In the genomic region with DNA sequence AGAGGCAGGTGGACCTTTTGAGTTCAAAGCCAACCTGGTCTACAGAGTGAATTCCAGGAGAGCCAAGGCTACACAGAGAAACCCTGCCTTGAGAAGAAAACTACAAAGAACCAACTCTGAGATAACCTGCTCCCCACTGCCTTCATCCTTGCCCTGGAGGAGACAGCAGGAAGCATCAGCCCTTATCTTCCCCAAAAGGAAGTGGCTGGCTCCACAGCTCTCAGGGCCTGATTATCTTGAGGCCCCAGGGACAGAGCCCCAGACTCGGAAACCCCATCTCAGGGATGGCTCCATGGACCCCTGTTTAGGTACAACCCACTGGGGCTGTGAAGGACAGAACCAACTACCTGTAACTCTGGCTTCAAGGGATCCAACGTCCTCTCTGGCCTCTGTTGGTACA, we compare ENCODE assay signal across 28 mouse cellular contexts. TPM values are rescaled to one million over a fixed set of nuclear protein-coding genes. Genes with fewer than 3 reads are reported as not detected.
DNase-seq lines count a peak whose midpoint lies in the region; ATAC-seq lines count a peak whose summit lies in the region.
"Had no signal": no experiment of that assay in that cellular context is flagged by ENCODE, and none has a peak within 500 bp of the region (broad histone marks: within the 10 kb centered on the region; RNA-seq: fewer than 3 reads in every experiment).

No protein-coding gene starts in this region.

- H3K36me3 ChIP-seq in forebrain, embryonic 10.5 days (replicated peaks): no peaks in the 10 kb centered on the region
- H3K36me3 ChIP-seq in forebrain, embryonic 12.5 days (replicated peaks): no peaks in the 10 kb centered on the region
- no peaks in the 10 kb centered on the region for H3K36me3 ChIP-seq in megakaryocyte, embryonic 14.5 days (replicated peaks; ENCODE audit: low read length)
- no peaks in the 10 kb centered on the region for H3K36me3 ChIP-seq in liver, embryonic 11.5 days (ENCODE audit: control insufficient read depth, insufficient read depth, low read length)
- H3K36me3 ChIP-seq in hindbrain, embryonic 10.5 days: no peaks in the 10 kb centered on the region
- H3K36me3 ChIP-seq: embryonic facial prominence, embryonic 15.5 days; heart, embryonic 13.5 days; intestine, embryonic 15.5 days; midbrain, embryonic 13.5 days; neural tube, embryonic 13.5 days had no signal

- DNase-seq in forebrain, embryonic 10.5 days (ENCODE audit: extremely low spot score, low spot score): no peak
- no peak for DNase-seq in liver, embryonic 11.5 days (ENCODE audit: low spot score)
- DNase-seq in hindbrain, embryonic 10.5 days (ENCODE audit: low spot score): no peak
- DNase-seq in cerebellum, adult 18-20 months: no peak
- DNase-seq: adrenal gland, postnatal 10 days; cerebellum, adult 9-10 months; gastrocnemius, adult 2 months; heart, postnatal 10 days; kidney, adult 2 months; kidney, postnatal 4 days; layer of hippocampus, postnatal 36 days; lung, embryonic 14.5 days; lung, postnatal 14 days; right cerebral cortex, postnatal 4 days; thymus, adult 18-20 months; thymus, postnatal 25 days had no signal

- no peaks in the 10 kb centered on the region for H3K9me3 ChIP-seq in forebrain, embryonic 10.5 days
- no peaks in the 10 kb centered on the region for H3K9me3 ChIP-seq in forebrain, embryonic 12.5 days
- no peaks in the 10 kb centered on the region for H3K9me3 ChIP-seq in megakaryocyte, embryonic 14.5 days
- H3K9me3 ChIP-seq in liver, embryonic 11.5 days (ENCODE audit: control insufficient read depth, low read length): no peaks in the 10 kb centered on the region
- no peaks in the 10 kb centered on the region for H3K9me3 ChIP-seq in hindbrain, embryonic 10.5 days
- H3K9me3 ChIP-seq: embryonic facial prominence, embryonic 15.5 days; heart, embryonic 13.5 days; intestine, embryonic 15.5 days; midbrain, embryonic 13.5 days; neural tube, embryonic 13.5 days had no signal

- no peak overlapping the region for H3K4me3 ChIP-seq in forebrain, embryonic 10.5 days
- no peak overlapping the region for H3K4me3 ChIP-seq in forebrain, embryonic 12.5 days (replicated peaks)
- peak overlapping the region; percentile 44 for H3K4me3 ChIP-seq in megakaryocyte, embryonic 14.5 days (replicated peaks)
- H3K4me3 ChIP-seq in liver, embryonic 11.5 days (ENCODE audit: low read depth, low read length): no peak overlapping the region
- H3K4me3 ChIP-seq in hindbrain, embryonic 10.5 days: no peak overlapping the region
- H3K4me3 ChIP-seq: embryonic facial prominence, embryonic 15.5 days; gastrocnemius, adult 2 months; heart, embryonic 13.5 days; intestine, embryonic 15.5 days; midbrain, embryonic 13.5 days; neural tube, embryonic 13.5 days had no signal

- no peak for ATAC-seq in forebrain, embryonic 12.5 days (ENCODE audit: low FRiP score)
- no peak for ATAC-seq in megakaryocyte, adult 5-6 weeks (ENCODE audit: poor library complexity, severe bottlenecking)
- ATAC-seq in liver, embryonic 11.5 days (replicated peaks; ENCODE audit: low FRiP score): peak; percentile 51
- ATAC-seq in megakaryocyte-erythroid progenitor cell, adult 5-6 weeks (replicated peaks; ENCODE audit: low FRiP score, low TSS enrichment, poor library complexity, severe bottlenecking): peak; percentile 51
- ATAC-seq: forebrain, embryonic 14.5 days; hindbrain, embryonic 16.5 days; intestine, embryonic 15.5 days; midbrain, embryonic 13.5 days had no signal

- no peak overlapping the region for H3K9ac ChIP-seq in forebrain, embryonic 12.5 days
- no peak overlapping the region for H3K9ac ChIP-seq in liver, embryonic 11.5 days (ENCODE audit: low read depth, low read length)
- H3K9ac ChIP-seq: embryonic facial prominence, embryonic 15.5 days; heart, embryonic 13.5 days; intestine, embryonic 15.5 days; lung, embryonic 14.5 days; midbrain, embryonic 13.5 days; neural tube, embryonic 13.5 days had no signal

- peaks cover 50% of the 10 kb centered on the region for H3K4me1 ChIP-seq in forebrain, embryonic 10.5 days
- peaks cover 6% of the 10 kb centered on the region for H3K4me1 ChIP-seq in forebrain, embryonic 12.5 days
- H3K4me1 ChIP-seq in megakaryocyte, embryonic 14.5 days: peaks cover 80% of the 10 kb centered on the region
- peaks cover 18% of the 10 kb centered on the region for H3K4me1 ChIP-seq in liver, embryonic 11.5 days (replicated peaks; ENCODE audit: control insufficient read depth, insufficient read depth, low read length)
- peaks cover 36% of the 10 kb centered on the region for H3K4me1 ChIP-seq in hindbrain, embryonic 10.5 days (replicated peaks)
- H3K4me1 ChIP-seq: intestine, embryonic 15.5 days had no signal

- WGBS in forebrain, embryonic 10.5 days: 64% methylated on average over 2 of the region's 2 CpGs
- WGBS in forebrain, embryonic 12.5 days: 60% methylated on average over 2 of the region's 2 CpGs
- 20% methylated on average over 2 of the region's 2 CpGs for WGBS in liver, embryonic 11.5 days
- WGBS in hindbrain, embryonic 10.5 days: 66% methylated on average over 2 of the region's 2 CpGs

- H3K27ac ChIP-seq in forebrain, embryonic 10.5 days: 0 out of 2 replicates have a peak overlapping the region, but pooled peaks have one; percentile 30
- no peak overlapping the region for H3K27ac ChIP-seq in forebrain, embryonic 12.5 days
- H3K27ac ChIP-seq in liver, embryonic 11.5 days (ENCODE audit: low read depth, low read length): no peak overlapping the region
- no peak overlapping the region for H3K27ac ChIP-seq in hindbrain, embryonic 10.5 days
- H3K27ac ChIP-seq: embryonic facial prominence, embryonic 15.5 days; gastrocnemius, adult 2 months; heart, embryonic 13.5 days; intestine, embryonic 15.5 days; midbrain, embryonic 13.5 days; neural tube, embryonic 13.5 days; stomach, postnatal 0 days had no signal

- H3K27me3 ChIP-seq in forebrain, embryonic 10.5 days (ENCODE audit: poor library complexity, severe bottlenecking): no peaks in the 10 kb centered on the region
- 0 out of 2 replicates have a peak, but pooled peaks cover 3% of the 10 kb centered on the region for H3K27me3 ChIP-seq in forebrain, embryonic 12.5 days
- peaks cover 9% of the 10 kb centered on the region for H3K27me3 ChIP-seq in megakaryocyte, embryonic 14.5 days (replicated peaks)
- no peaks in the 10 kb centered on the region for H3K27me3 ChIP-seq in liver, embryonic 11.5 days (replicated peaks; ENCODE audit: control insufficient read depth, insufficient read depth, low read length)
- H3K27me3 ChIP-seq in hindbrain, embryonic 10.5 days (ENCODE audit: insufficient read depth, poor library complexity, severe bottlenecking): no peaks in the 10 kb centered on the region
- H3K27me3 ChIP-seq: embryonic facial prominence, embryonic 15.5 days; heart, embryonic 13.5 days; intestine, embryonic 15.5 days; midbrain, embryonic 13.5 days; neural tube, embryonic 13.5 days had no signal

- H3K4me2 ChIP-seq in forebrain, embryonic 12.5 days: no peak overlapping the region
- peak overlapping the region; percentile 16; the same call in 1 of the 2 replicates for H3K4me2 ChIP-seq in liver, embryonic 11.5 days
- H3K4me2 ChIP-seq: embryonic facial prominence, embryonic 15.5 days; heart, embryonic 13.5 days; intestine, embryonic 15.5 days; lung, embryonic 14.5 days; midbrain, embryonic 13.5 days; neural tube, embryonic 13.5 days had no signal

RNA-seq across cellular contexts. Expression of gene Phykpl, which starts 40.1 kb away (rescaled TPM):
- polyA plus RNA-seq in forebrain, embryonic 10.5 days (2016; fragmentation: Nextera tagmentation; extraction: Ambion mirVana): 15.9 and 16.3 TPM in 2 replicates
- polyA plus RNA-seq in forebrain, embryonic 12.5 days (2016; fragmentation: Nextera tagmentation; extraction: Ambion mirVana): 15.1 and 16.4 TPM in 2 replicates
- 10.1 and 21.6 TPM in 2 replicates for polyA plus RNA-seq in megakaryocyte, embryonic 14.5 days (2012; ENCODE audit: insufficient read depth, low replicate concordance)
- 8.5 and 10.3 TPM in 2 replicates for total RNA-seq in megakaryocyte, adult 5-6 weeks (2015)
- total RNA-seq in megakaryocyte, adult 5-6 weeks (2017): 5.8 and 9.0 TPM in 2 replicates
- 28.6 and 29.8 TPM in 2 replicates for polyA plus RNA-seq in liver, embryonic 11.5 days (2014; fragmentation: Nextera tagmentation; extraction: Ambion mirVana)
- 30.5 and 34.7 TPM in 2 replicates for total RNA-seq in megakaryocyte-erythroid progenitor cell, adult 5-6 weeks (2014; fragmentation: Nextera tagmentation)
- total RNA-seq in megakaryocyte-erythroid progenitor cell, adult 5-6 weeks (2017): 8.8 and 19.9 TPM in 2 replicates
- 13.5 and 14.6 TPM in 2 replicates for polyA plus RNA-seq in hindbrain, embryonic 10.5 days (2016; fragmentation: Nextera tagmentation; extraction: Ambion mirVana)

Comparison
In these comparisons a context has a peak if more than half of its experiments do, and no peak if none do; other contexts are left out.
1. ATAC-seq: peak in liver, embryonic 11.5 days (single experiment) and megakaryocyte-erythroid progenitor cell, adult 5-6 weeks (single experiment); none in forebrain, embryonic 12.5 days (single experiment) and megakaryocyte, adult 5-6 weeks (single experiment).